Comparison of ENCODE assay signal across 8 mouse cellular contexts in genomic region chr5:131515707-131516407, GRCm38 (mm10).
DNase-seq lines count a peak whose midpoint lies in the region; ATAC-seq lines count a peak whose summit lies in the region.

No protein-coding gene starts in this region.

- no peak overlapping the region for H3K9ac ChIP-seq in intestine, embryonic 15.5 days

- DNase-seq in Muller cell, postnatal 12 days (ENCODE audit: inconsistent ontology term) = peak; percentile 73
- DNase-seq in adrenal gland, postnatal 36 days = peak; percentile 65 to 74
- DNase-seq in gastrocnemius, postnatal 14 days = peak; percentile 55
- peak; percentile 59 for DNase-seq in lung, postnatal 10 days
- no peak for DNase-seq in thymus, postnatal 0 days (ENCODE audit: low spot score)
- DNase-seq in layer of hippocampus, postnatal 36 days = no peak
- DNase-seq in right cerebral cortex, adult 2 months (ENCODE audit: low spot score in 2 of 2) = no peak

- H3K9me3 ChIP-seq in intestine, embryonic 15.5 days = no peaks in the 10 kb centered on the region

- no peak overlapping the region for H3K4me3 ChIP-seq in intestine, embryonic 15.5 days (replicated peaks)

- no peaks in the 10 kb centered on the region for H3K27me3 ChIP-seq in intestine, embryonic 15.5 days (replicated peaks)

- ATAC-seq in intestine, embryonic 15.5 days = peak; percentile 80

- H3K36me3 ChIP-seq in intestine, embryonic 15.5 days = no peaks in the 10 kb centered on the region

- peaks cover 12% of the 10 kb centered on the region for H3K4me1 ChIP-seq in intestine, embryonic 15.5 days (replicated peaks)

- no peak overlapping the region for H3K27ac ChIP-seq in intestine, embryonic 15.5 days

- intact Hi-C loops in gastrocnemius, postnatal 14 days (cut with DNase I; ENCODE audit: low total_unique reads) = no loop called here

- peak overlapping the region; percentile 26; the same call in 1 of the 2 replicates for H3K4me2 ChIP-seq in intestine, embryonic 15.5 days (replicated peaks)

- 21% methylated on average over 14 of the region's 14 CpGs for WGBS in intestine, embryonic 15.5 days

Comparison
In these comparisons a context has a peak if more than half of its experiments do, and no peak if none do; other contexts are left out.
1. DNase-seq: peak in Muller cell, postnatal 12 days (single experiment), adrenal gland, postnatal 36 days (2 of 2), gastrocnemius, postnatal 14 days (single experiment) and lung, postnatal 10 days (single experiment); none in thymus, postnatal 0 days (single experiment), layer of hippocampus, postnatal 36 days (0 of 2) and right cerebral cortex, adult 2 months (0 of 2).